Mouse (Mus musculus): Measurements from ENCODE around the gene Afdn.
"Not testable (repeated sequence)": the region's sequence is repeated elsewhere in the genome, so short reads cannot be mapped to it uniquely, and the experiment has no call there.

Afdn gene

DNA sequence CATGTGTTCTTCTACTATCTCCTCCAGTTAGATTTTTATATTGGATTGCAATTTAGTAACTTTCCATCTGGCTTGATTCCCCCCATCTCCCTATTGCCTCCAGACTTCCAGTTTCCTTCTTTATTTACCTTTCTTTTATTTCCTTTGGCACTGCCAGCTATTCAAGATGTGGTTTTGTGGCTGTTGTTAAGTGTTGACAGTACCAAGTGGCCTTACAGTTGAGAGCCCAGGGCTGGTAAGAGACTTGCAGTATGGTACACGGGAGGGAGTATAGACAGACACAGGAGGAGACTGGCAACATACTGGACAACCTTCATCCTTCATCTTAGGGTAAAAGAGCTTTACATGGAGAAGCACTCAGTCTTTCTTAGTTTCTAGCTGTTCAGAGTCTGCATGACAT lies 119.4 kb downstream of the Afdn start:
- DNase-seq (ENCODE audit: low spot score) = no peak

DNA sequence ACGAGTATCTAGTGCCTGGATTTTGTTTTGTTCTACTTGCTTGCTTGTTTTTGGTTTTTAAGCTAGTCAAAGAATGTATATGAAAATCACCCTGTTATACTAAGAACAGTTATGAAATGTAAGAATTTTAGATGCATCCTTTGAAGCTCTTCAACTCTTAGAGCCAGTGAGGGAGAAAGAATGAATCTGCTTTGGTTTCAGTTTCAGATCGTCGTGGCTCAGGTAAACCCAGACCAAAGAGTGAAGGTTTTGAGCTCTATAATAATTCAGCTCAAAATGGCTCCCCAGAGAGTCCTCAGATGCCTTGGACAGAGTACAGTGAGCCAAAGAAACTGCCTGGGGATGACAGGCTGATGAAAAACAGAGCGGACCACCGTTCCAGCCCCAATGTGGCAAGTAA lies 123.2 kb downstream of the Afdn start:
- no peak for DNase-seq (ENCODE audit: low spot score)

DNA sequence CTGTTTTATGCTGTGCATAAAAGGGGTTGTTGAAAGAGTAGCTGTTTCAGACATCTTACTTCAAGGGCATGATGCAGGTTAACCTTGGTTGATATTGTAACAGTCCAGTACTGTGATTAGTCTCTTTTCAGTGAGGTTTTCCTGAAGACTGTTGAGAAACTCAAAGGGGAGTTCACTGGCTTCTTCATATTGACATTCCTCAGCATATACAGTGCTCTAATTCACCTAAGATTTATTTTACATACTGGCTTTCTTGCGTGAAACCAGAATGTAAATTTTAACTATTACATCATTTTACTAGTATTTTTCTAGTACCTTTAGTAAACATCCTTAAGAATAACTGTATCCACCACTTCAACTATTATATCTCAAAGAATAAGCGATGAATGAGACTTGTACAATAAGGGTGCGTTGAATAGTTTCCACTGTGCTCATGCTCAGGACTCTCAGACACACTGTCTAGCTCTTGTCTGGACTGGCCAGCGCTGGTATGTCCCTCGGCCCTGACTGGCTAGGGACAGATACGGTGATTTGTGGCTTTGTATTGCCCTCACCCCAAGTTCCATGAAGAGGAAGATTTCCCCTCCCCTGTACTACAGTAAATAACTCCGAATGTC lies 129.6 kb downstream of the Afdn start:
- DNase-seq (ENCODE audit: low spot score) = no peak

DNA sequence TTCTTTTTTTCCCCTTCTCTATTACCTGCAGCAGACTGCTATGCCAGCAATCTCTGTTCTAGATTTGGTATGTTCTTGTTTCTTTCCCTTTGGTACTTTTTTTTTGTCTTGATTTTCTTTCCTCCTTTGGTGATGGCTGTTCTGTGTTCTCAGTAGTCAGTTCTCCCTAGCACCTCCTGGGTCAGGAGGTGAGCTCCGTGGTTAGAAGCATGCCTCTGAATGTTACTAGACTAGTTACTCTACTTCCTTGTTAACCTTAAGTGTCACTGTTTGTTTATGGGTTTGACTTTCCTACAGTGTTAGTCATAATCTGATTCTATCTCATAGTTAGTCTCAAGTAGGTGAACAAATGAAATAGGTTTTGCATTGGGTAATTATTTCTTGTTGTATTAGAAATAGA lies 130.6 kb downstream of the Afdn start:
- DNase-seq (ENCODE audit: low spot score) = no peak

DNA sequence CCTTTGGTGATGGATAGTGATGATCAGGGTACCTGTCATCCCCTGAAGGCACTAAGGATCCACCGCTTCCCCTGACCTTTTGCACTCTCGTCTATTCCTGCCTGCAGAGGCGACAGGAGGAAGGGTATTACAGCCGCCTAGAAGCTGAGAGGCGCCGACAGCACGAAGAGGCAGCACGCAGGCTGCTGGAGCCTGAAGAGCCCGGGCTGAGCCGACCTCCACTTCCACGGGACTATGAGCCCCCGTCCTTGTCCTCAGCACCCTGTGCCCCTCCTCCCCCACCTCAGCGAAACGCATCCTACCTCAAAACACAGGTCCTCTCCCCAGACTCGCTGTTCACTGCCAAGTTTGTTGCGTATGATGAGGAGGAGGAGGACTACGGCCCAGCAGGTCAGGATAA lies 138.5 kb downstream of the Afdn start:
- no peak for DNase-seq (ENCODE audit: low spot score)

DNA sequence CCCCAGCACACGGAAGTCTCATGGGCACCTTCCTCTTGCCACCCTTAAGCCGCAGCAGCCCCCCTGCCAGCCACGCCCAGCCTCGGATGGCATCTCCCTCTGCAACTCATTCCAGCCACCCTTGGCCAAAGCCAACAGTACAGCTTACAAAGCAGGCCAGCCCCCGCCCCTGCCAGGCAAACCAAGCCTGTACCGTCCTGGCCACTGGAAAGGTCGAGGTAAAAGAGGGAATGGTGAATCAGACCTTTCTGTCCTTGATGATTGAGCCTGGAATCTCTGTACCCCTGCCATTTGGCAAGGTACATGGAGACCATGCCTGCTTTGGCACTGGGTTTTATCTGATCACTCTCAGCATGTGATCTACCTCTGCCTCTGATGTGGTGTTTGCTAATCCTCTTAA lies 138.9 kb downstream of the Afdn start:
- DNase-seq (ENCODE audit: low spot score) = no peak

DNA sequence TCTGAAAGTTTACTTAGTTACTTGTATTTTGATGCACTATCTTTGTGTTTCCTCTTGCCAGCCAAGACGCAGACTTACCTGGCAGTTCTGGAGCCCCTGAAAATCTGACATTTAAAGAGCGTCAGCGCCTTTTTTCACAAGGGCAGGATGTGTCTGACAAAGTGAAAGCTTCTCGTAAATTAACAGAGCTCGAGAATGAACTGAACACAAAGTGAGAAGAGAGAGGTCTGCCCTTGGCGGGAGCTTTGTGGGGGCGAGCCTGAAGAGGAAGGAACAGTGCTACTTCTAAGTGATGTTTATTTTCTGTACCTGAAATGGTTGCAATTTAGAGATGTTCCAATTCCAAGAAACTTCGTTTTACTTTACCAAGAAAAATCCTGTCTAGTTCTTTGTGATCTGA lies 143.5 kb downstream of the Afdn start:
- DNase-seq (ENCODE audit: low spot score) = no peak

DNA sequence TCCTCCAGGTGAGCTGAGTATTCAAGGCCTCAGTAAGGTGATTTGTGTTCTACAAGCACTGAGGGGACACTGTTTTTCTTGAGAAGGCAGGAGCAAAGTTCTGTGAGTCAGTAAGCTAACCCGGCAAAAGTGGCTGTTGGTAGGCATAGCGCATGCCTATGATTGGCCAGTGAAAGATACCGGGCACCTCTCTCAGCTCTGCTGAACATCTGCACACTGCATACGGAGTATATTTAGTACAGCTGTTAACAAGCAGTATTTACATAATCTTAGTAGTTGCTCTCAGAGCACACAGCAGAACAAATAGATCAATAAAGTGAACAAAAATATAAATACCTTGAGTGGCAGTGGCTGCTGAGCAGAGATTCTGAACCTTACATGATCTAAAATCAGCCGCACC lies 146.7 kb downstream of the Afdn start:
- no peak for DNase-seq (ENCODE audit: low spot score)

DNA sequence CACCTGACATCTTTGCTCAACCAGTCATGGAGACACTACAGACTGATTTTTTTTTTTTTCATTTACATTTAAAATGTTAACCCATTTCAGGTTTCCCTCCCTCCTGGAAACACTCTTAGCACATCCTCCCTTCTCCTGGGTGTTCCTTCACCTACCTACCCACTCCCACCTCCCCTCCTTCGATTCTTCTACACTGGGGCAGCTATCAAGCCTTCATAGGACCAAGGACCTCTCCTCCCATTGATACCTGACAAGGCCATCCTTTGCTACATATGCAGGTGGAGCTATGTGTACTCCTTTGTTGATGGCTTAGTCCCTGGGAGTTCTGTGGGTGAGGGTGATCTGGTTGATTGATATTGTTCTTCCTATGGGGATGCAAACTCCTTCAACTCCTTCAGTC lies 147.3 kb downstream of the Afdn start:
- DNase-seq (ENCODE audit: low spot score) = no peak

DNA sequence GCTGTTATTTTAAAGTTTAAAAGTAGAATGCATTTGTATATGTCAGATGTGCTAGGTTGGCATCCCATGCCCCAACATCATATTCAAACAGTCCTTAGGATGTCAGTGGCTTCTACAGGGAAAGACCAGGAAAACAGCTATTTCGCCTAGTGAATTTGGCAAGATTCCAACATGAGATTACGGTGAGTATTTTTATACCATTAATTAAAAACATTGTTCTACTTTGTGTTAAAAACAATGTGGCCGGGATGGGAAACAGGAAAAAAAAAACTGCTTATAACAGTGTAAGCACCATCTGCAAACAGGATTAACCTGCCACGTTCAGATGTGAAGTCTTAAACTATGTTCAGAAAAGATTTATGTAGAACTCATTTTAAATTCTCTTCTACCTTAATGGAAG lies 153.6 kb downstream of the Afdn start:
- DNase-seq (ENCODE audit: low spot score) = no peak

DNA sequence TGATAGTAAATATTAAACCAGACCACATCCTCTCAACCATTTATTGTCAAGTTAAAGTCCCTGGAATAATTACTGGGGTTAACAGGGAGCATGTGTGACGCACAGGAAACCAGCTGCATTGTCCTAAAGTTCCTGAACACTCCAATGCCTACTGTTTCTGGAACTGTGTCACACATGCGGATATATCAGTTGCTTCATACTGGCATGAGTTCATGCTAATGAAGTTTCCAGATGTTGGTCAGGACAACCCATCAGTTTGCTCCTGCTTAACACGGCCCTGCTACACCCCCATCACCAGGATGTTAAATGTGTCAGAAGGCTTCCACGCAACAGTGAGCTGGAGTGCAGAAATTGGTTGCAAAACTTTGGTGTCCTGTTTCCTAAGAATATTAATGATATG lies 154.2 kb downstream of the Afdn start:
- DNase-seq (ENCODE audit: low spot score) = peak; percentile 14

DNA sequence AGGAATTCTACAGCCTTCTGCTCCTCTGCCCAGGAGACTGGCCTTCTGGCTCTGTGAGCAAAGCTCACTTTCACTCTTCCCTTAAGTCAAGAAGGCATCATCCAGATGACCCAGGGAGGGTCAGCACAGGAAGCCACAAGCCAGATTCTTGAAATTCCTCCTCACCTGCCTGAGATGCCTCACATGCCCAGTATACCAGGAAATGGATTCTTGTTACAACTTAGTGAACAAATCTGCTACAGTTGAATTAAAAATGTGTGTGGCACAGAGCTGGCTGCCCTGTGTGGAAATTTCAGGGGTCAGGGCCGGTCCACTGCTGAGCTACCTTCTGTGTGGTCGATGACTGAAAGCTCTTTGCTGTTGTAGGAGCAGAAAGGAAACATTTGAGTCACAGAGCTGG lies 160.4 kb downstream of the Afdn start:
- peak; percentile 34 for DNase-seq (ENCODE audit: low spot score)

DNA sequence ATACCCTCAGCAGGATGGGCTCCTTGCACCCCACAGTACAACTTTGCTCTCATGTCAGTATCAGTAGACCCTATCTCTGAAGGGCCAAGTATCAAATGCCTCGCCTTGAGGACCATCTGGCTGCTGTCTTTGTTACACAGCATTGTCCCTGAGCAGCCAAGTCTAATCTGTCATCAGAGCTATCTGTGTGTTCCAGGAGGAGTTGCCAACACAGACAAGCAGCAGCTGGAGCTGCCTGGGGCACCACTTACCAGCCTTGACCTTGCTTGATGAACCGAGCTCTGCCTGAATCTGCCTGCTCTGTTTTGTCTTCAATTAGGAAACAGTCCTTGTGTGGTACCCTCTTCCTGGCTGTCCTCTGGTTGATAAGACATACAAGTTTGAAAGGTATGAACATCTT lies 163.1 kb downstream of the Afdn start:
- DNase-seq (ENCODE audit: low spot score) = no peak

DNA sequence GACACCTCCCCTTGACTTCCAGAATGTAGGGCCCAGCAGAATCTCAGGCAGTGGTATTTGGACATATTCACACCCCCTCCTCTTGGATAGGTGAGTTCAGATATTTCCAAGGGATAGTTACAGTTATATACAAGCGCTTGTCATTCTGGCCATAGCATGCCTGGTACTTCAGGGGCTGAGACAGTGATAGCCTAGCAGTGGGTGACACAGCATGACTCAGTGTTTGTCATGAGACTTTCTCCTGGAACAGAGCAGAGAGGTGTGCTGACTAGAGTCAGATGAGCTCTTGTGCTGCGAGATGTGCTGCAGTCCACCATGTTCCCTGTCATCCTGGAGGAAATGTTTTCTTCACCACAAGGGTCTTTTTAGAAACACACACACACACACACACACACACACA lies 164.2 kb downstream of the Afdn start:
- no peak for DNase-seq (ENCODE audit: low spot score)

DNA sequence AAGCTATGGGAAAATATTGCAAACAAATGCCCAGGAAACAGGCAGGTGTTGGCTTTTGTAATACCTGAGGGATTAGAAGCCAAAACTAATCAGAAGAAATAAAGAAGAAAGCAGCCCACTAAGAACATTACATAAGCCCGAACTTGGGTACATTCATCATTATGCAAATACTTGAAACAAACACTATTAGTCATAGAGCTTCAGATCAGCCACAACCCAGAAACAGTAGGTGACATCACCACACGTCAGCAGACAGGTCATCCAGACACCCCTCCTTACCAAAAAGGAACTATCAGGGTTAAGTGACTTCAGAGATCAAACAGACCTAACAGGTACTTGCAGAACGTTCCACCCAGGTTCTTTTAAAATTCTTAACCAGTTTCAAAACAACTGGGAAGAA lies 165.6 kb downstream of the Afdn start:
- no peak for DNase-seq (ENCODE audit: low spot score)

DNA sequence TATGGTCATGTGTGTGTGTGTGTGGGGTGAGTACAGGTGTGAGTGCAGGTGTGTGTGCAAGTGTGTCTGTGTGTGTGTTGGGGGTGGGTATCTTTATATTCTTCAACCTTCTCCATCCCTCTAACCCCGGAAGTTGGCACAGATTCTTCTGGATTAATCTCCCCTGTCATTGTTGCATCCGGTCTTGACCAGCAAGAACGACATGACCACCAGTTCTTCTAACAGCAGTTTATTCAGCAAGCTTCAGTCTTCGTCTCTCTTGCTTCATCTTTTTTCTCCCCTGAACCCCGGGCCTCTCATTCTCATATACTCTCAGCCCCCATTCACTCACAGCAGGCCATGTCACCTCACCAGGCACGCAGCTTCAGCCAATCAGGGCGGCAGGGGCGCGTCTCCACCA lies 170.1 kb downstream of the Afdn start:
- DNase-seq (ENCODE audit: low spot score) = no peak

DNA sequence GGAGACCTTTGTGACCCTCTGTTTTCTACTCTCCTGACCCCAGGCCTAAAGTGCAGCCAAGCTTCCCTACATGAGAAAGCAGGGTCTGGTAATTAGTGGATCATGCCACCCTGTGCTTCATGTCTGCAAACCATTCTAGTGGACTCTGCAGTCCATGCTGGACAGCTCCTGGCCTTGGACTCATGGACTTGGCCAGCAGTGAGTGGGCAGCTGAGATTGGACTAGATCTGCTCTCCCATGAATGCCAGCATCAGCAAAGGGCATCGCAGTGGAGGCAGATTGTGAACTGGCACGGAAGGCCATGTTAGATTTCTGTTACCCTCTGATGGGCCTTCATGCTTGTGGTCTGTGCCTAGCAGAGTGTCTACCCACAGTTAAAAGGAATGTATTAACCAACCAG lies 175.0 kb downstream of the Afdn start:
- DNase-seq (ENCODE audit: low spot score) = not testable (repeated sequence)

DNA sequence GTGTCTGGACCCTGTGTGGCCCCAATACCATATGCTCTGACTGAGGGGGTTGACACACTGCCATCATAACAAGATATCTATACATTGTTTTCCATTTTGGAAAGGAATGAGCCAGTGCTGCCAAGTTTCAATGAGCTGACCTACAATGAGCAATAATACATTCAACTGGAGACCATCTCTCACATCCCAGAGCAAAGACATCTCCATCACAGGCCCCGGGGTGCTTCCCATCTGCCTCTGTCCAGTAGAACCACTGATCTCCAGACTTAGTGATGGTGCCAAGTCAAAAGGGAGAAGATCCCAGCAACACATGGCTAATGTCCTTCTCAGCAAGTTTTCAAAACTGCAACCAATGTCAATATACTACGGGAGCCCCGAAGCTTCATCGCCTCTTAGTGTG lies 177.4 kb downstream of the Afdn start:
- DNase-seq (ENCODE audit: low spot score) = no peak

DNA sequence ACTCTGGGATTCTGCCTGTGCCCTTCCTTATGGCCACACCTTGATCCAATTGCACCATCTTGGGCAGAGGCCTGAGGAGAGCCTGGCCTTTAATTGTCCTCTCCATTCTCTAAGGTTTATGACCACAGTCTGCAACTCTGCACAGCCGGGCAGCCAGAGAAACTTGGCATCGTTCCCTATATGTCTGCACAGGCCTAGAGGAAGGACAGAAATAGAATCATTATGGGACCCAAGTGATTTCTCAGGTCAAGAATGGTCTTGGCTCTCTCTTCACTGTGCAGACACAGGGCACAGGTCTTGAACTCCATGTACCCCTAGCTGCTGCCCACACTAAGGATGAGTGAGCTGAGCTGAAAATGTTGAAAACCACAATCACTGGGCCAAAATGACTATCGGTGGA lies 178.3 kb downstream of the Afdn start:
- DNase-seq (ENCODE audit: low spot score) = no peak

DNA sequence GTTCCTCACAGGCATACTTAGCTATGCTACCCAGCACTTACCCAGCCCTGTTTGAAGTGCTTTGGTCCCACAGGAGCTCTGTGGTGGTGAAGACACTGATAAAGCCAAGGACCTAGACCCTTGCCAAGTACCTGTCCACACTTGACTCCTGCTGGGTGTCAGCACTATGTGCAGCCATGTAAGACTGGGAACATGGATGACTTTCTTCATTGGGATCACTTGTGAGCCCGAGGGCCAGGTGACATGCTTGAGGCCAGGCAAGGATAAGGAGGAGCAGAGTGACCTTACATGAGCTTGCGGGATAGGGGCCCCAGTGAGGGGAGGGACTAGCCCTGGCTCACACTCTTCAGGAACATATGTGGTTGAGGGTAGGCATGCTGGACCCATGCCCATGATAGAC lies 178.9 kb downstream of the Afdn start:
- not testable (repeated sequence) for DNase-seq (ENCODE audit: low spot score)

DNA sequence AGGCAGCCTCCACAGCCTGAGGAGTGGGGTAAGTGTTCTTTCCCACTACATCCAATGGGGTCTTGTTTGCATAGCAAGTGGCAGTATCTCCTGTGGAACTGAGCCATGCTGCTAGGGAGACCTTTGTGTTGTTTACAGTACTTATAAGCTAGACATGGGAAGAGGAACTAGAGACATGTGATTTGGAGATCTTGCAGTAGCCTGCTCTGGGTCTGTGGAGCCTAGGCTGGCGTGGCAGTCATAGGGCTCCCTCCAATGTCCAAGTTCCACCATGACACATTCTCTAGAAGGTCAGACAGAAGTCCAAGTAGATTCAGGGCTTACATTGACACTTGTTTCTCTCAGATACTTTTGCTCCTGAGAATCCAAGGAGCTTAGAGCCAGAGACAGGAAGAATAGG lies 180.1 kb downstream of the Afdn start:
- no peak for DNase-seq (ENCODE audit: low spot score)

DNA sequence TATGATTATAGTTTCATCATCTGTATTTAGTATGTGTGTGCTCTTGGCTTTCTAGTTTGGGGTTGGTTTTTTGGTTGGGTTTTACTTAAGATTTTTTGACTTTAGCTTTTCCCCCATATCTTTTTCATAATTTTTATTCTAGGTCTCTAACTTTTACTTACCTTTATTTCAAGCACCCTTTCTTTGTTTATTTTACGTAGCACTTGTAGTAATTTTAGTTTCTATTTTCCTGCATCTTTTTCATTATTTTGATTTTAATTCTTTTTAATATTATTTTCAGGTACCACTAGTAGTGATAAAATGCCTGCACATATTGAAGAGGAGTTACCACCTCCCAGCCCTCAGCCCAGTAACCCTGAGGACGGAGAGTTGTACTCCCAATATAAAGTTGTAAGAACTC lies 187.7 kb downstream of the Afdn start, which contains the start of gene Gm7168:
Gene Gm7168, plus strand, starts transcription at position 301 of the 400 bp plus-strand sequence.
- DNase-seq (ENCODE audit: low spot score) = not testable (repeated sequence)

DNA sequence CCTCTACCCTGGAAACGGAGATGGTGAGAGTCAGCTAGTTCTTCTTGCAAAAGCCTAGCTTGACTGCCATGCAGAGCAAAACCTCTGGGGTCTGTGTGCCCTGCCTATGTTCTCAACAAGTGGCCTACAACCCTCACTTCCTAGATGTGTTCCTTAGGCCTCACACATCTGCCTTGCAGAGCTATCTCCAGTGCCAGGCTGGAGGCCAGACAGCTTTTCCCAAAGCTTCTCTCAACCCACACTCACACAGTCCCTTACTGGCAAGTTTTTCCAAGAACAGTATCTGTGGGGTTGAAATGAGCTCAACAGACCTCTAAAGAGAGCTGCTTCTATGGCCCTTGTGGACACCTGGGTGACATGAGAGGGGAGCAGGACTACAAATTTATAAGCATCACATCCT lies 191.2 kb downstream of the Afdn start:
- not testable (repeated sequence) for DNase-seq (ENCODE audit: low spot score)

All from embryo, embryonic 10.5 days (tissue).